Mouse (Mus musculus) liver, postnatal 0 days (tissue): ENCODE measurements at regions not wholly inside any gene's neighbourhood (a gene's known extent, or its start where the extent isn't known, plus 50 kb on each side); places are given as distances from the start of the nearest gene placed in this dataset.

Experiments used
- ATAC-seq: fragments of 200-750 bp; cut with Nextera tagmentation; 2 replicates; pipeline ENCODE4 v1.8.0; 2017; ENCODE audit warnings: mild to moderate bottlenecking, moderate library complexity
- DNase-seq: peaks from one replicate; pipeline ENCODE4 v3.0.0-alpha.2; 2016
- H3K27ac ChIP-seq: fragments of 300-500 bp; sonication (generic); 2 replicates; pipeline ENCODE4 v1.5.1; 2014; ENCODE audit warnings: antibody characterized with exemption, moderate library complexity, mild to moderate bottlenecking, low read depth
- H3K27me3 ChIP-seq: fragments of 300-500 bp; sonication (generic); 2 replicates; pipeline ENCODE4 v1.6.1; 2014; ENCODE audit warnings: low read length, control low read depth, mixed read lengths; ENCODE audit not compliant: insufficient read depth
- H3K36me3 ChIP-seq: fragments of 300-500 bp; sonication (generic); replicated peaks from 2 replicates; pipeline ENCODE4 v1.6.1; 2014; ENCODE audit warnings: mild to moderate bottlenecking, control low read depth, low read length, moderate library complexity, mixed read lengths; ENCODE audit not compliant: insufficient read depth
- H3K4me1 ChIP-seq: fragments of 300-500 bp; sonication (generic); 2 replicates; pipeline ENCODE4 v1.6.1; 2014; ENCODE audit warnings: antibody characterized with exemption, mild to moderate bottlenecking, control low read depth; ENCODE audit not compliant: insufficient read depth
- H3K4me2 ChIP-seq: fragments of 300-500 bp; sonication (generic); 2 replicates; pipeline ENCODE4 v1.6.1; 2014; ENCODE audit warnings: low read depth, mild to moderate bottlenecking, low read length, moderate library complexity, mixed read lengths
- H3K4me3 ChIP-seq: fragments of 300-500 bp; sonication (generic); 2 replicates; pipeline ENCODE4 v1.5.1; 2014; ENCODE audit warnings: low read depth, low read length
- H3K9ac ChIP-seq: fragments of 300-500 bp; sonication (generic); replicated peaks from 2 replicates; pipeline ENCODE4 v1.6.1; 2014; ENCODE audit warnings: mild to moderate bottlenecking, moderate library complexity
- H3K9me3 ChIP-seq: fragments of 300-500 bp; sonication (generic); 2 replicates; pipeline ENCODE4 v1.6.1; 2016; ENCODE audit warnings: mild to moderate bottlenecking, control low read depth, low read length, mixed read lengths
- CTCF ChIP-seq: sonication (generic); IDR thresholded peaks from 2 replicates; pipeline ENCODE4 v1.5.1; 2016; ENCODE audit warnings: antibody characterized with exemption, low read depth
- EP300 ChIP-seq: IDR thresholded peaks from 2 replicates; pipeline ENCODE4 v1.6.1; 2016; ENCODE audit warnings: antibody characterized with exemption, low read depth, mild to moderate bottlenecking
- WGBS: fragments of 180-500 bp; shearing (Covaris S2); extraction: QIAGEN DNeasy Blood & Tissue Kit; methylation state at CpG from one replicate; pipeline ENCODE4 v1.1.7; 2014; ENCODE audit not compliant: insufficient replicate concordance; 5-methylcytosine and 5-hydroxymethylcytosine counted together

GRCm38 (mm10) chr13:118849541-118849940 lies 179.9 kb downstream of the Fgf10 start:
- H3K27me3 ChIP-seq, result no peaks in the 10 kb centered on the region
- DNase-seq, result no peak
- no peak overlapping the region for H3K4me3 ChIP-seq
- H3K36me3 ChIP-seq, result no peaks in the 10 kb centered on the region
- no peak overlapping the region for H3K4me2 ChIP-seq
- no peak overlapping the region for H3K9ac ChIP-seq
- WGBS, result 77% methylated on average over 5 of the region's 5 CpGs
- no peaks in the 10 kb centered on the region for H3K9me3 ChIP-seq
- TF ChIP-seq CTCF (no peak), EP300 (no peak)
- no peaks in the 10 kb centered on the region for H3K4me1 ChIP-seq
- H3K27ac ChIP-seq, result no peak overlapping the region
- no peak for ATAC-seq

- ATAC-seq (no peak), DNase-seq (no peak)
- Histone ChIP-seq H3K27me3 (no peaks in the 10 kb centered on the region), H3K9me3 (no peaks in the 10 kb centered on the region), H3K4me3 (no peak overlapping the region), H3K4me1 (no peaks in the 10 kb centered on the region), H3K27ac (no peak overlapping the region), H3K4me2 (no peak overlapping the region), H3K36me3 (no peaks in the 10 kb centered on the region), H3K9ac (no peak overlapping the region)
- WGBS, result 80% methylated on average over 8 of the region's 8 CpGs
- TF ChIP-seq EP300, result no peak
- TF ChIP-seq CTCF, result no peak
Measured at GRCm38 (mm10) chr13:118850708-118851107, 181.1 kb downstream of the Fgf10 start.

GRCm38 (mm10) chr13:118886339-118886810 lies 216.8 kb downstream of the Fgf10 start:
- TF ChIP-seq EP300, result no peak
- TF ChIP-seq CTCF, result no peak
- Histone ChIP-seq H3K4me1 (no peaks in the 10 kb centered on the region), H3K4me2 (no peak overlapping the region), H3K9me3 (no peaks in the 10 kb centered on the region; the same call in 1 of the 2 replicates), H3K27me3 (no peaks in the 10 kb centered on the region), H3K9ac (no peak overlapping the region), H3K4me3 (no peak overlapping the region), H3K36me3 (no peaks in the 10 kb centered on the region), H3K27ac (no peak overlapping the region)
- DNase-seq (no peak), ATAC-seq (no peak)
- WGBS, result 74% methylated on average over 9 of the region's 9 CpGs

- H3K36me3 ChIP-seq, result no peaks in the 10 kb centered on the region
- ATAC-seq, result no peak
- H3K27ac ChIP-seq, result no peak overlapping the region
- no peaks in the 10 kb centered on the region for H3K4me1 ChIP-seq
- H3K27me3 ChIP-seq, result no peaks in the 10 kb centered on the region
- 81% methylated on average over 4 of the region's 4 CpGs for WGBS
- TF ChIP-seq EP300 (no peak), CTCF (no peak)
- no peaks in the 10 kb centered on the region for H3K9me3 ChIP-seq
- H3K4me2 ChIP-seq, result no peak overlapping the region
- DNase-seq, result no peak
- no peak overlapping the region for H3K4me3 ChIP-seq
- H3K9ac ChIP-seq, result no peak overlapping the region
Measured at GRCm38 (mm10) chr13:118895079-118895478, 225.5 kb downstream of the Fgf10 start.

GRCm38 (mm10) chr13:118901950-118902349 lies 232.4 kb downstream of the Fgf10 start:
- WGBS, result 73% methylated on average over 2 of the region's 2 CpGs
- H3K36me3 ChIP-seq, result no peaks in the 10 kb centered on the region
- no peaks in the 10 kb centered on the region for H3K4me1 ChIP-seq
- no peaks in the 10 kb centered on the region for H3K27me3 ChIP-seq
- no peak overlapping the region for H3K4me3 ChIP-seq
- no peak overlapping the region for H3K9ac ChIP-seq
- ATAC-seq (no peak), DNase-seq (no peak)
- H3K4me2 ChIP-seq, result no peak overlapping the region
- no peak overlapping the region for H3K27ac ChIP-seq
- H3K9me3 ChIP-seq, result no peaks in the 10 kb centered on the region
- no peak for TF ChIP-seq EP300
- no peak for TF ChIP-seq CTCF

GRCm38 (mm10) chr13:118910351-118910750 lies 240.8 kb downstream of the Fgf10 start:
- H3K36me3 ChIP-seq, result no peaks in the 10 kb centered on the region
- TF ChIP-seq EP300 (no peak), CTCF (no peak)
- DNase-seq, result no peak
- no peak overlapping the region for H3K4me2 ChIP-seq
- H3K4me3 ChIP-seq, result no peak overlapping the region
- no peaks in the 10 kb centered on the region for H3K27me3 ChIP-seq
- no peak overlapping the region for H3K9ac ChIP-seq
- H3K27ac ChIP-seq, result no peak overlapping the region
- no peak for ATAC-seq
- whole genome bisulfite sequencing, result 79% methylated on average over 2 of the region's 2 CpGs
- H3K9me3 ChIP-seq, result no peaks in the 10 kb centered on the region
- H3K4me1 ChIP-seq, result no peaks in the 10 kb centered on the region

GRCm38 (mm10) chr13:118940786-118941185 lies 271.2 kb downstream of the Fgf10 start:
- Histone ChIP-seq H3K27ac (no peak overlapping the region), H3K9ac (no peak overlapping the region), H3K36me3 (no peaks in the 10 kb centered on the region), H3K4me2 (no peak overlapping the region), H3K27me3 (no peaks in the 10 kb centered on the region), H3K4me3 (no peak overlapping the region), H3K9me3 (no peaks in the 10 kb centered on the region), H3K4me1 (no peaks in the 10 kb centered on the region)
- no peak for DNase-seq
- ATAC-seq, result no peak
- WGBS, result 60% methylated on average over 3 of the region's 3 CpGs
- TF ChIP-seq EP300, result no peak
- no peak for TF ChIP-seq CTCF
